Mouse (Mus musculus) liver, embryonic 14.5 days (tissue): Measurements from ENCODE around the gene Krtap12-1. TPM values are rescaled to one million over a fixed set of nuclear protein-coding genes. Genes with fewer than 3 reads are reported as not detected.
A peak's percentile ranks its signal among the peaks of the same experiment; 100 is the strongest.
"Not testable (repeated sequence)": the region's sequence is repeated elsewhere in the genome, so short reads cannot be mapped to it uniquely, and the experiment has no call there.

ENCODE experiments used
- ATAC-seq: fragments of 200-750 bp; cut with Nextera tagmentation; 2 replicates; pipeline ENCODE4 v1.8.0; 2017; ENCODE audit warnings: moderate number of reproducible peaks, mild to moderate bottlenecking, moderate library complexity; ENCODE audit not compliant: insufficient read depth
- DNase-seq, 3 experiments: peaks; one replicate each; pipeline ENCODE4 v3.0.0-alpha.2; 2012 to 2013; ENCODE audit warnings: low read depth in 3 of 3, low spot score in 3 of 3
- H3K27ac ChIP-seq: fragments of 300-500 bp; sonication (generic); 2 replicates; pipeline ENCODE4 v1.5.1; 2014; ENCODE audit warnings: moderate library complexity, mild to moderate bottlenecking, control low read depth, inconsistent platforms
- H3K27me3 ChIP-seq: fragments of 300-500 bp; sonication (generic); 2 replicates; pipeline ENCODE4 v1.6.1; 2014; ENCODE audit warnings: mild to moderate bottlenecking, low read length, moderate library complexity; ENCODE audit not compliant: control insufficient read depth, insufficient read depth
- H3K36me3 ChIP-seq: fragments of 300-500 bp; sonication (generic); replicated peaks from 2 replicates; pipeline ENCODE4 v1.6.1; 2014; ENCODE audit warnings: low read depth; ENCODE audit not compliant: control insufficient read depth, insufficient read depth
- H3K4me1 ChIP-seq, 2 experiments: fragments of 200-500 bp in 1 of 2; fragments of 300-500 bp in 1 of 2; sonication (generic) in 1 of 2; replicated peaks; 2 replicates each; pipeline ENCODE4 v1.6.1; 2012 to 2014; ENCODE audit warnings: antibody characterized with exemption in 1 of 2, inconsistent platforms in 1 of 2, low read length in 1 of 2; ENCODE audit not compliant: control insufficient read depth in 2 of 2, insufficient read depth in 2 of 2
- H3K4me2 ChIP-seq: fragments of 300-500 bp; sonication (generic); 2 replicates; pipeline ENCODE4 v1.6.1; 2014; ENCODE audit warnings: low read depth, mild to moderate bottlenecking, control low read depth, moderate library complexity
- H3K4me3 ChIP-seq, 2 experiments: fragments of 200-500 bp in 1 of 2; fragments of 300-500 bp in 1 of 2; sonication (generic) in 1 of 2; 2 replicates each; pipeline ENCODE4 v1.5.1; 2012 to 2014; ENCODE audit warnings: low read depth in 2 of 2, low read length in 2 of 2, mild to moderate bottlenecking in 2 of 2, control low read depth in 1 of 2, inconsistent platforms in 1 of 2, moderate library complexity in 1 of 2; ENCODE audit not compliant: insufficient read depth in 1 of 2
- H3K9ac ChIP-seq: fragments of 300-500 bp; sonication (generic); replicated peaks from 2 replicates; pipeline ENCODE4 v1.6.1; 2014; ENCODE audit warnings: mild to moderate bottlenecking, control low read depth, moderate library complexity
- H3K9me3 ChIP-seq: fragments of 300-500 bp; sonication (generic); 2 replicates; pipeline ENCODE4 v1.6.1; 2016; ENCODE audit warnings: low read length, mixed read lengths; ENCODE audit not compliant: control insufficient read depth
- CTCF ChIP-seq: IDR thresholded peaks from 2 replicates; pipeline ENCODE4 v1.5.1; 2016; ENCODE audit warnings: antibody characterized with exemption, low read depth, control low read depth
- EP300 ChIP-seq: IDR thresholded peaks from 2 replicates; pipeline ENCODE4 v1.6.1; 2016; ENCODE audit warnings: antibody characterized with exemption, low read depth
- WGBS: fragments of 180-500 bp; shearing (Covaris S2); extraction: QIAGEN DNeasy Blood & Tissue Kit; methylation state at CpG from one replicate; pipeline ENCODE4 v1.1.7; 2014; ENCODE audit not compliant: insufficient replicate concordance; 5-methylcytosine and 5-hydroxymethylcytosine counted together
- polyA plus RNA-seq, 2 experiments: library from polyadenylated mRNA; depleted of rRNA in 1 of 2; stranded (reverse) in 1 of 2; unstranded in 1 of 2; fragments of >200 nt; fragmentation: Nextera tagmentation in 1 of 2; extraction: Ambion mirVana in 1 of 2; gene quantifications; 2 replicates each; pipeline versions ENCODE4 v1.2.1 to v1.2.3; 2012 to 2014

Krtap12-1 gene
- polyA plus RNA-seq, 2 experiments, result not detected

DNA sequence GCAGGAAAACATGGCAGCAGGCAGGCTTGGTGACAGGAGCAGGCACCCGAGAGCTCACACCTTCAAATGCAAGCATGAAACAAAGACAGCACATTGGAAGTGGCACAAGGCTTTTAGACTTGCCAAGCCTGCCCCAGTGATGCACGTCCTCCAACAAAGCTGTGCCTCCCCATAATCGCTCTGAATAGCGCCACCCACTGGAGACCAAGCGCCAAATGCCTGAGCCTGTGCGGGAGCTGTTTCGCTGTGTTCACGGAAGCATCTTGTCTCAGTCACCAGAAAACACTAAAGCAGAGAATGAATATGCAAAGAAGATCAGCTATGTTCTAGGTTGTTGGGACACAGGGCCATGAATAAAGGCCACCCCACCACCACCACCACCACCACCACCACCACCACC, 4.5 kb downstream of the Krtap12-1 start:
- H3K36me3 ChIP-seq, result no peaks in the 10 kb centered on the region
- no peak for ATAC-seq

GRCm38 (mm10) chr10:77726186-77726585, 5.8 kb downstream of the Krtap12-1 start, which contains the start of gene Gm10100:
Gene Gm10100 (plus strand): TSS chr10:77726486.
- no peak within 1 kb of the TSS for H3K27ac ChIP-seq
- H3K9ac ChIP-seq, result no peak within 1 kb of the TSS
- no peaks in the 10 kb centered on the region for H3K36me3 ChIP-seq
- TF ChIP-seq CTCF, result no peak
- no peak for TF ChIP-seq EP300
- H3K9me3 ChIP-seq, result no peaks in the 10 kb centered on the region
- H3K27me3 ChIP-seq, result no peaks in the 10 kb centered on the region
- H3K4me2 ChIP-seq, result no peak within 1 kb of the TSS
- ATAC-seq, result no peak
- WGBS, result 14% methylated on average over 3 of the region's 3 CpGs
- H3K4me3 ChIP-seq, result no peak within 1 kb of the TSS
- H3K4me1 ChIP-seq, result no peaks in the 10 kb centered on the region
- DNase-seq, result no peak

More for the DNA sequence above, 4.5 kb downstream of the Krtap12-1 start:
- WGBS, result 57% methylated on average over 8 of the region's 8 CpGs
- no peaks in the 10 kb centered on the region for H3K27me3 ChIP-seq
- TF ChIP-seq EP300 (no peak), CTCF (peak; percentile 48)
- no peaks in the 10 kb centered on the region for H3K4me1 ChIP-seq
- H3K9ac ChIP-seq, result no peak overlapping the region
- no peaks in the 10 kb centered on the region for H3K9me3 ChIP-seq
- DNase-seq, result no peak
- H3K4me2 ChIP-seq, result no peak overlapping the region
- H3K4me3 ChIP-seq, result no peak overlapping the region
- H3K27ac ChIP-seq, result no peak overlapping the region

DNA sequence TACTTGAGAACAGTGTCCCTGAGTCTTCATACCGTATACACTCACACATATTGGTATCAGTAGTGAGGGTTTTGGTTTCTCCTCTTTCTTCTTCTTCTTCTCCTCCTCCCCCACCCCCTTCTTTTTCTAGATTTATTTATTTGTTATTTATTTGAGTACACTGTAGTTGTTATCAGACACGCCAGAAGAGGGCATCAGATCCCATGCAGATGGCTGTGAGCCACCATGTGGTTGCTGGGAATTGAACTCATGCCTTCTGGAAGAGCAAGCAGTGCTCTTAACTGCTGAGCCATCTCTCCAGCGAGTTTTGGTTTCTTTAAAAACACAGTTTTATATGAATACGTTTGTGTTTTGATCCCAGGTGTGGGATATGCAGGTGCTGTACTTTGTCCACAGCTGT, 7.9 kb downstream of the Krtap12-1 start:
- Histone ChIP-seq H3K9ac (no peak overlapping the region), H3K36me3 (no peaks in the 10 kb centered on the region), H3K4me2 (no peak overlapping the region), H3K4me1 (no peaks in the 10 kb centered on the region), H3K27ac (no peak overlapping the region), H3K27me3 (no peaks in the 10 kb centered on the region), H3K9me3 (no peaks in the 10 kb centered on the region), H3K4me3 (no peak overlapping the region)
- ATAC-seq (no peak), DNase-seq (no peak)
- TF ChIP-seq EP300, result no peak
- no peak for TF ChIP-seq CTCF
- WGBS, result 41% methylated on average over 4 of the region's 4 CpGs

GRCm38 (mm10) chr10:77729241-77729640, 8.8 kb downstream of the Krtap12-1 start:
- Histone ChIP-seq H3K27me3 (no peaks in the 10 kb centered on the region), H3K9ac (no peak overlapping the region), H3K4me2 (no peak overlapping the region), H3K4me3 (no peak overlapping the region), H3K4me1 (no peaks in the 10 kb centered on the region), H3K9me3 (no peaks in the 10 kb centered on the region), H3K36me3 (no peaks in the 10 kb centered on the region), H3K27ac (no peak overlapping the region)
- WGBS, result 36% methylated on average over 4 of the region's 4 CpGs
- no peak for DNase-seq
- ATAC-seq, result no peak
- TF ChIP-seq EP300 (no peak), CTCF (peak; percentile 81)

DNA sequence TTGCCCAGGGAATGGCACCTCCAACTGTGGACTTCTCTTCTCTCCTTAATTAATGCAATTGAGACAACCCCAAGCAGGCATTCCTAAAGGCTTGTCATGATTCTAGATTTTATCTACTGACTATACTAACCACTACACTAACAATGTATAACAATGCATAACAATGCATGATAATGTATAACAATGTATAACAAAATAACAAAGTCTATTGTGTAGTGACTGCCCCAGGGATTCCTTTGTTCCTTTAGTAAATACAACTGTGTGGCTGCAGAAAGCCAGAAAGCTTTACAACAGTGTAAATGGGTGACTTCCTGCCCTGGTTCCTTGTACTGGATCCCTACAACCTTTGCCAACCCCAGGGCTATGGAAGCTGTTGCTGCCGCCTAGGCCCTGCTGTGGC, 15.5 kb downstream of the Krtap12-1 start:
- Histone ChIP-seq H3K36me3 (no peaks in the 10 kb centered on the region), H3K9ac (no peak overlapping the region), H3K4me3 (no peak overlapping the region), H3K4me1 (no peaks in the 10 kb centered on the region), H3K4me2 (no peak overlapping the region), H3K9me3 (no peaks in the 10 kb centered on the region), H3K27me3 (no peaks in the 10 kb centered on the region), H3K27ac (no peak overlapping the region)
- no peak for ATAC-seq
- TF ChIP-seq EP300 (no peak), CTCF (no peak)
- no peak for DNase-seq
- WGBS, result 66% methylated on average over 1 of the region's 1 CpGs

- Histone ChIP-seq H3K4me1 (no peaks in the 10 kb centered on the region), H3K36me3 (no peaks in the 10 kb centered on the region), H3K4me2 (no peak overlapping the region), H3K27ac (no peak overlapping the region), H3K9ac (no peak overlapping the region), H3K9me3 (no peaks in the 10 kb centered on the region), H3K4me3 (no peak overlapping the region), H3K27me3 (no peaks in the 10 kb centered on the region)
- WGBS, result 48% methylated on average over 4 of the region's 4 CpGs
- DNase-seq (no peak), ATAC-seq (no peak)
- TF ChIP-seq CTCF, result no peak
- TF ChIP-seq EP300, result no peak
Measured at GRCm38 (mm10) chr10:77738929-77739328, 18.5 kb downstream of the Krtap12-1 start.

GRCm38 (mm10) chr10:77741924-77742688, 21.7 kb downstream of the Krtap12-1 start, which contains the start of gene Gm18596:
Gene Gm18596 (minus strand): TSS chr10:77742638.
- H3K4me3 ChIP-seq, H3K27ac ChIP-seq, H3K4me2 ChIP-seq, DNase-seq, H3K9ac ChIP-seq, H3K36me3 ChIP-seq, H3K27me3 ChIP-seq, H3K9me3 ChIP-seq, H3K4me1 ChIP-seq, ATAC-seq: not testable (repeated sequence)
- WGBS, result 41% methylated on average over 4 of the region's 5 CpGs
